Mouse (Mus musculus) kidney, adult 9 months (tissue): ENCODE data around the gene Exosc6.
"Not testable (repeated sequence)": the region's sequence is repeated elsewhere in the genome, so short reads cannot be mapped to it uniquely, and the experiment has no call there.

Source experiments
- DNase-seq: peaks from one replicate; pipeline ENCODE4 v3.0.0; 2022

Gene Exosc6

GRCm38 (mm10) chr8:111056158-111056663 is at the start of gene Exosc6:
Gene Exosc6 (plus strand): TSS chr8:111056339.
- peak; percentile 91 for DNase-seq

GRCm38 (mm10) chr8:111010230-111010991 is 45.7 kb upstream of the Exosc6 start:
- not testable (repeated sequence) for DNase-seq

DNA sequence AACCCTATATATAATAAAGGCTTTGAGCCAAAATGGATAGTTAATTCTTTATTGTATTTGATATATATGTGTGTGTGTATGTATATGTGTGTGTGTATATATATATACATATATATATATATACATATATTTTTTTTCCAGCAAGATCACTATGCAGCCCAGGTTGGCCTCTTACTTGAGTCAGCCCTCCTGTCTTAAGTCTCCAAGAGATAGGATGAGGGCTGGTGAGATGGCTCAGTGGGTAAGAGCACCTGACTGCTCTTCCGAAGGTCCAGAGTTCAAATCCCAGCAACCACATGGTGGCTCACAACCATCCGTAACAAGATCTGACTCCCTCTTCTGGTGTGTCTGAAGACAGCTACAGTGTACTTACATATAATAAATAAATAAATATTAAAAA is 29.5 kb upstream of the Exosc6 start:
- DNase-seq: not testable (repeated sequence)

- DNase-seq: peak; percentile 94
Measured at GRCm38 (mm10) chr8:111027391-111027937, 28.7 kb upstream of the Exosc6 start.

- no peak for DNase-seq
Measured at GRCm38 (mm10) chr8:111029589-111029988, 26.6 kb upstream of the Exosc6 start.

GRCm38 (mm10) chr8:111030045-111030444 is 26.1 kb upstream of the Exosc6 start:
- no peak for DNase-seq

DNA sequence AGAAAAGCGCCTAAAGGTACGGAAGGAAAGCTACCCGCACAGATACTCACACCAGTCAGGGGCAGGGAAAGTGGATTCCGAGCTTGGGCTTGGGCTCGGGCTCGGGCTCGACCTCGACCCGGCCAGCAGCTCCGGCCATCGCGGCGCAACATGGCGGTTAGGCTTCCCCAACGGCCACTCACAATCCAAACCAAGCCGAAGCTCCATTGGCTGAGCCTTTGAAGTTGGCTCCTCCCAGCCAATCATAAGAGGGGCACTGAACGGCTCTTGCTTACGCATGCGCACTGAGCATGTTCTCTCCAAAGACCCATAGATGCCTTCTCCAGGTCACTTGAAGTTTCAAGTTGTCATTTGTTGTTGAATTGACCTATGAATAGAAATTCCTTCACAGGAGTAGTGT is 24.6 kb upstream of the Exosc6 start, which contains the start of gene Ddx19b:
Ddx19b (minus strand) TSS at position 180 of the 400 bp plus-strand sequence.
- DNase-seq: no peak

DNA sequence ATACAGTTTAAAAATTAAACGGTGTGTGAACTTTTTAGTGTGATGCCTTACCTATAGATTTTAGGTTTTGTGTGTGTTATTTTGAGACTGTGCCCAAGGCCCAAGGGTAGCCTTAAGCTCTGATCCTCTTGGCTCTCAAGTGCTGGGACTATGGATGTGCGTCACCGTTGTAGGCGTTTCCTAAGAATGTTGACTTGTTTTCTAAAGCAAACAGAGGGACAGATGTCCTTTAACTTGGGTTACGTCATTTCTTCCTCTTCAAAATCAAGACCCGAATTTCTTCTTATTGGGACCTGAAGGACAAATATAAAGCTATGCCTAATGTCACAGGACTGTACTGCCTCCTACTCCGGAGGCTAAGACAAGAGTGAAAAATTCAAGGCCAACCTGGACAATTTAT is 23.2 kb upstream of the Exosc6 start, which contains the start of gene Aars:
Aars (plus strand) TSS at position 229 of the 400 bp plus-strand sequence.
- DNase-seq: no peak

DNA sequence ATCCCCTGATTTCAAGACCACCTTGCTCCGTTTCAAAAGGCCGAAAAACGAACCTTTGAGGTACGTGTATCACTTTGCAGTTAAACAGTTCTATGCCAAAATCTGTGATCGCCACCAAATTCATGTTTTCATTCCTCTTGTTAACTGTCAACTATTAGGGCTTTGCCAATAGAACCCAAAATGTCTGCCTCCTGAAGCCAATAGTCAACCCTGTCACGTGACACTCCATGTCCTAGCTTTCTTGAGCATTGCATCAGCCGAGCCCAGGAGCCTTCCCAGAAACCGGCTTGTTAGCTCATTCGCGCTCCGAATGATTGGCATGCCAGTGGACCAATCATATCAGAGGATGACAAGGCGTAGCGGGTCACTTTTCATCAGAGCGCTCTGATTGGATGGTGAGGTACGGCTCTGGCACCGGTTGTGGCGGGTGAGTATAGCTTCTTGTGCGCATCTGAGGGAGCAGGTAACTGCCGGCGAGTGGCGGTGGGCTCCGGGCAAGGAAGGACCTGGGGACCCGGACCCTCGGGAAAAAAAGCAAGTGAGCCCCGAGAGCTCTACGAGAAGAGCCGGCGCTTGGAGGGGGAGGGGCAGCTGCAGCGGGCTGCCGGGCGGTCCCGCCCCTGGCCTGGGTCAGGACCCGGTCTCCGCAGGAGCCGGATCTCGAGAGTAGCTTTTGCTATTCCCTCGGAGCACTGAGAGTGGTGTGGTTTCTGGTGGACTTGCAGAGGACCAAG is 22.5 kb upstream of the Exosc6 start:
- peak; percentile 100 for DNase-seq

DNA sequence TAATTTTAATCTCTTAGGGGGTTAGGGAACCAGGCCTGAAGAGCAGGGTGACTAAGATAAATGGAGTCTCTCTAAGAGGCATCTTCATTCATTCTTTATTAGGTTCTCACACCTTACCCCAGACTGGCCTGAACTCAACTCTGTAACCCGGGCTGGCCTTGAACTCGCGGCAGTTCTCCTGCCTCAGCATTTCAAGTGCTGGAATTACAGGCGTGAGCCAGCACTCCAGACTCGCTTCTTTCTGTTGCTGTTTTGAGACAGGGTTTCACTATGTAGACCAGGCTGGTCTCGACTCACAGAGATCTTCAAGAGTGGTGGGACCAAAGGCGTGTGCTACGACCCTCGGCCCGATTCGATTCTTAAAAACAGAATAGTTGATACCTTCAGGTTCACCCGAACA is 21.9 kb upstream of the Exosc6 start:
- DNase-seq: peak; percentile 42

DNA sequence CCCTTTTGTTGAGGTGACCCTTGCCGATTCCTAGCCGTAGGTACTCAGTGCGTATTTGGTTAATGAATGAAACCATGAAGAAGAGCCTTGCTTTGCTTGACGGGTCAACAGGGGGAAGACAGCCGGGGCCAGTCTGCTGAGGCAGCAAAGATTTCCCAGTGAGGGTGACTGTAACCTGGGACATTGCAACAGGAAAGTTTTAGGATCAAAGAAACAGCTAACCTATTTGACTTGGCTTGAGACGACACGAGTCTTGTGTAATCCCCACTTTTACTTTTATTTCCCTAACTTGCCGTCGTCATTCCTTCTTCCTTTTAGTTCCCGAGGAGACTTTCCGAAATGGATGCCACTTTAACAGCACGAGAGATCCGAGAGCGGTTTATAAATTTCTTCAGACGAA is 19.5 kb upstream of the Exosc6 start:
- DNase-seq: no peak

DNA sequence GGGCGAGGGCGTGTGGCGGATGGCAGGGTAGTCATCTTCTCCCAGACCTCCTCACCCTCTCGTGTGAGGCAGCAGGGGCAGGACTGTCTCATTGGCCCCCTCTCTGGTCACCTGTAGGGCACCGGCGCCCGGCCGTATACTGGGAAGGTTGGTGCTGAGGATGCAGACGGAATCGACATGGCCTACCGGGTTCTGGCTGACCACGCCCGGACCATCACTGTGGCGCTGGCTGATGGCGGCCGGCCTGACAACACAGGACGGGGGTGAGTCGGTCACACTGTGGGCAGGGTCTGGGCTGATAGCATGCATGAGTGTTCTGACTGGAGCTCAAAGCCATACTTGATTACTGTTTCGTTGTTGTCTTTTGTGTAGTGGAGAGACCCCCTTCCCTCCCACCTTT is 13.6 kb upstream of the Exosc6 start:
- no peak for DNase-seq

GRCm38 (mm10) chr8:111044003-111044734 is 12.0 kb upstream of the Exosc6 start:
- DNase-seq: no peak

GRCm38 (mm10) chr8:111048694-111049093 is 7.4 kb upstream of the Exosc6 start:
- no peak for DNase-seq

DNA sequence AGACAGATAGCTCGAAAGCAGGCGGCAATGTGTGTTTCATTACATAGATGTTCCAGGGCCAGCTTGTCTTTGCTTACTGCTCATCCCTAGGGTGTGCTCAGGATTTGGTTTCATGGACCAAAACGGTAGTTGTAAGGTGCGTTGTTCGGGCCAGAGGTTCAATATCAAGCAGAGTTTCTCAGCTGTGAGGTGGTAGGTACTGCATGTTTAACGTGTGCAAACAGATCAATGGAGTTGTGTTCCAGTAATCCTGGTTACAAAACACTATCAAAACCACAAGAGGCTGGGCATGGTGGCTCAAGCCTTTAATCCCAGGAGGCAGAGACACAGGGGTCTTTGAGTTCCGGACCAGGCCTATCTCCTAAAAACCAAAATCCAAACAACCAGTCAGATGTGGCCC is 7.0 kb upstream of the Exosc6 start:
- no peak for DNase-seq

- DNase-seq: no peak
Measured at GRCm38 (mm10) chr8:111053827-111054518, 2.2 kb upstream of the Exosc6 start.

DNA sequence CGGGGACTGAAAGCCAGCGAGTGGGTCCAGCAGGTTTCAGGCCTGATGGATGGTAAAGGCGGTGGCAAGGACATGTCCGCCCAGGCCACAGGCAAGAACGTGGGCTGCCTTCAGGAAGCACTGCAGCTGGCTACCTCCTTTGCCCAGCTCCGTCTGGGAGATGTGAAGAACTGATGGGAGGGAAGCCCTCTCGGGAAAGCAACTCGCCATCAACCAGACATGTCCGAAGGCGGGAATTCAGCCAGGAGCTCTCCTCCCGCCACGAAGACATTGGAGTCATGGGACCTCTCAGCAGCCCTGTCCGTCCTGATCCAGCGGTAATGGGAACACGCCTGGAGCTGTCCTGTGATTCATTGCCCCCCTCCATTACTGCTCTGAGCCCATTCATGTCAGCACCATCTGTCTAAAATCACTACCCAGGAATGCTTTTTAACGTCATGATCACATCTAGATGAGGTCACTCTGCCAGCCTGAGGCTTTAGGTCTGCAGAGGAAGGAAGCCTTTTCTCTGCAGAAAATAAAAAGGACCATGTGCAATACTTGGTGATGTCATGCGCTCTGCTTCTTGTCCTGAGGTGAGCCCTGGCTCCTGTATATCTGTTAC is 1.0 kb upstream of the Exosc6 start:
- DNase-seq: no peak

DNA sequence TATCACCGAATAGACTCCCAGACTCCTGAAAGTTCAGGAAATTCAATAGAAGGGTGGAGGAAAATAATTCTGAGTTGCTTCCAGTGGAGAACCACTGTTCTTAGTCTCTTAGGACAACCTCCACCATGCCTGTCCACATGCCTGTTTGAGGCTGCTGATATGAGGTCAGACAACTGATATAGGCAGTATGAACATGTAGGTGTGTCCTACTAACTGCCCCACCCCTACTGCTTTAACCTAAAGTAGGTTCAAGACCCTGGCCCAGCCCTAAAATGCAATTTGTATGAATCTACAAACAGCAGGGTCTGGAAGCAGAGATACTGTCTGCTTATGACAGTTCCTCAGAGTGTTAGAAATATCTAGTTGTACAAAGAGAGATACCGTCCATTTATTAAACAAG is 478 bp upstream of the Exosc6 start:
- peak; percentile 24 for DNase-seq

- DNase-seq: peak; percentile 45
Measured at GRCm38 (mm10) chr8:111056691-111057293, 653 bp downstream of the Exosc6 start.

DNA sequence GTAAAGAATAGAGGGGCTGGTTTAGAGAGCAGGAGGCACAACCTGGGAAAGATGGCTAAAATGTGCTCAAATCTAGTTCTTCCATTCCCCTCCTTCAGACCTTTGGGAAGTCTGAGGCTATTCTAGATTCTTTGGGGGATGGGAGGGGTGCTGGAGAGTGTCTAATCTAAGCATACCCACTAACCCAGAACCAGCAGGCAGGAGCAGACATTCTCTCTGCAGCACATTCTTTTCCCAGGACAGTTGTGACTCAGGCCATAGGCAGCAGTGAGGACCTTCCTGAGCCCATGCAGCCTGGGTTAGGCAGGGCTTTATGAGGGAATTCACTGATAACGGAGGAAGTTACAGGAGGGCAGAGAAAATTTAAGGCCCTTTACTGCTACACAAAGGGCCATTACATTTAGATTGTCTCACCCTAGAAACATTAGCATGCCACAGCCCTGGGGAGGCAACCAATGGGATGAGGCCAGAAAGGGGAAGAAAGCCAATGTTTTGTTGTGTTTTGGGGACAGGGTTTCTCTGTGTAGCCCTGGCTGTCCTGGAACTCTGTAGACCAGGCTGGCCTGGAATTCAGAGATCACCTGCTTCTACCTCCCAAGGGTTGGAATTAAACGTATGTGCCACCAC is 2.9 kb downstream of the Exosc6 start:
- no peak for DNase-seq

DNA sequence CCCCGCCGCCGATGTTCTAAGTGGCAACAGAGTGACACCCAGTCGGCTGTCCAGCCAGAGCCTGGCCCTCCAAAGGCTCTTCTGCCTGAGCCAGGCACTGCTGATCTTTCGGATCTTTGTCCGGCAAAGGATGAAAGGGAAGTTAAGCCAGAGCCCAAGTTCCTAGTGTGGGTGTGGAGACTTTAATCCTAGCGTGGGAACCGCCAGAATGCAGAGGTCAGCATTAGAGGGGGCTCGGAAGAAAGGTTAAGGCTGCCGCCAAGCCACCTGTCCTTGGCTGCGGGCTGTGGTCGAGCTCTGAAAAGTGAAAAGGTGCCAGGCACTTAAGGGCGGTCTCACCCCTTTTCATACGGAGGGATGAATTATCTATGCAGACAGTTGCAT is 5.5 kb downstream of the Exosc6 start:
- no peak for DNase-seq
